Mouse (Mus musculus): ENCODE data around the gene 1600014C10Rik.

- TF ChIP-seq GATA1 (IDR thresholded peaks at IDR 0.05; ENCODE audit: low read length) (no peak), TAL1 (IDR thresholded peaks at IDR 0.05; ENCODE audit: low read length) (no peak)
Measured at GRCm38 (mm10) chr7:38227900-38228298, 44.9 kb downstream of the 1600014C10Rik start, which contains the start of gene Plekhf1.

All from erythroblast, embryonic 14.5 days (primary cell).